Mouse (Mus musculus): Measurements from ENCODE around the gene Spns1. TPM values are rescaled to one million over a fixed set of nuclear protein-coding genes. Genes with fewer than 3 reads are reported as not detected.
"Not testable (repeated sequence)": the region's sequence is repeated elsewhere in the genome, so short reads cannot be mapped to it uniquely, and the experiment has no call there.

The Spns1 gene
- polyA plus RNA-seq (2015; fragmentation: Nextera tagmentation; extraction: Ambion mirVana) = 52.3 and 53.2 TPM in 2 replicates

DNA sequence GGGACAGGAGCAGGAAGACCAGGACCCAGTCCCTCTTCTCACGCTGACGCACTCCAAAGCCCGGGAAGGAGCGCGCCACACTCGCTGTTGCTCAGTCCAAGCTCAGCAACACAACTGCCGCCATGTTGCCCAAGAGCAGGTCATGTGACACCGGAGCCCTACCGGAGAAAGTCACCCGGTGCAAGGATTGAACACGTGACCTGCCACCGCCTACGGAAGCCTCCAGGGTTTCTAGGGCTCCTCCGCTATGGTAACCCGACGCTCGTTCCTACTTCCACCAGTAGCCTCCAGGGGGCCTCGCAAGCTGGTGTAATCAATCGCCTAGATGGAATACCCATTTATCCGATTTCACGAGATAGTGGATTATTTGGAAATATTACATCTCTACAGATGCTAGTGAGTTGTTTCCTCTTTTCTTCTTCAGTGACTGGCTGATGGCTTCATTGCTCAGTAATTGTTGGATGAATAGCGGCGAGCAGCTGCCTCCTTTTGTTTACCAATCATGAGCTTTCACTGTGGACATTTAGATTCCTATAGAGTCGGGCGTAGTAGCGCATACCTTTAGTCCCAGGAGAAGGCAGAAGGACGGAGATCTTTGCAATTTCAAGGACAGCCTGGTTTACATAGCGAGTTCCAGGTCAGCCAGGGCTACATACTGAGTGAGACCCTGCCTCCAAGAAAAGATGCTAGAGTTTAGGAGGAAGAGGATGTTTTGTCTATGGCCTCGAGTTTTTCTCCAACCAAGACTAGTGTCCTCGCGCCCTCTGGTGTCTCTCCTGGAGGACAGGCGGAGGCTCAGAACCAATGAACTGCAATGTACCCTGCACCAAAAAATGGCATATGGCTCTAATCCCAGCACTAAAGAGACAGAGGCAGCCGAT is at the start of gene Spns1:
Gene Spns1, minus strand, starts transcription at position 173 of the 881 bp plus-strand sequence.
- H3K4me2 ChIP-seq = peak within 1 kb of the TSS; percentile 92
- H3K4me3 ChIP-seq = peak within 1 kb of the TSS; percentile 56
- peak; percentile 97 for ATAC-seq (ENCODE audit: borderline replicate concordance, extremely low read depth, low FRiP score, low TSS enrichment)
- H3K4me1 ChIP-seq = peaks cover 20% of the 10 kb centered on the region
- H3K9ac ChIP-seq = peak within 1 kb of the TSS; percentile 62
- no peaks in the 10 kb centered on the region for H3K27me3 ChIP-seq
- under 1% methylated on average over 33 of the region's 33 CpGs for WGBS
- peaks cover 8% of the 10 kb centered on the region; the same call in 1 of the 2 replicates for H3K36me3 ChIP-seq
- H3K9me3 ChIP-seq = no peaks in the 10 kb centered on the region
- peak within 1 kb of the TSS; percentile 61; the same call in 1 of the 2 replicates for H3K27ac ChIP-seq

DNA sequence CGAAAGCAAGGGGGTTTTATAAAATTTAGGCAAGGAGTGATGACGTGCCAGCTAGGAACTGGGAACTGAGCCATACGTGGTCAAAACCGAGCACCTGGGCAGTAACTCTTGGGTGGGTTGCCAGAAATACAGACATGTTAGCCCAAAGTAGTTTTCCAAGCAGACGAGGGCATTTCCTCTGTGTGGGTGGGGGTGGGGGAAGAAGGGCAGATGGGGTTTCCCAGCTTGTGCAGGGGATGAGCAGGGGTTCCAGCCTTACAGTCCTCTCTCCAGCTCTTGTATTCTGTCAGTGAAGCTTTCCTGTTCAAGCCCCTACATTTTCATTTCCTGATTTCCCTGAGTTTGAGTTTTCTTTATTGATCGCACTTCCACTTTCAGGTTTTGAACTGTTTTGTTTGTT is 46.9 kb upstream of the Spns1 start:
- Histone ChIP-seq H3K4me1 (peaks cover 9% of the 10 kb centered on the region), H3K9ac (no peak overlapping the region), H3K27ac (no peak overlapping the region), H3K4me2 (no peak overlapping the region), H3K27me3 (no peaks in the 10 kb centered on the region), H3K9me3 (no peaks in the 10 kb centered on the region), H3K36me3 (no peaks in the 10 kb centered on the region), H3K4me3 (no peak overlapping the region)
- WGBS = 68% methylated on average over 6 of the region's 6 CpGs
- no peak for ATAC-seq (ENCODE audit: borderline replicate concordance, extremely low read depth, low FRiP score, low TSS enrichment)

DNA sequence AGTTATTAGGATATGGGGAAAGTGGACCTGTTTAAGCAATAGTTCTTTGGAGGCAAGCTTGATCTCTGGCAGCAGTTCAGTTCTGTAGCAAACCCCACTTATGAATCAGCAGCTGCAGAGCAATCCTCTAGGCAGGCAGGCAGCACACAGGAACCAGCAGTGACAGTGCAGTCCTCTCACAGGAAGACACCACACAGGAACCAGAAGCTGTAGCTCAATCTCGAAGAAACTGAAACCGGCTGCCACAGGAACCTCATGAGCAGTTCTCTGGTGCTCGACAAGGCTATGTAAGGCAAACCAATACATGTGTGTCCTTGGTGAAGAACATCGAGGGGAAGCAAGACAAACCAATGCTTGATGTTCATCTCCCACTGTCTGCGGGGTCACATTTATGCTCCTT is 44.5 kb upstream of the Spns1 start:
- no peak overlapping the region for H3K27ac ChIP-seq
- H3K9me3 ChIP-seq = no peaks in the 10 kb centered on the region
- no peaks in the 10 kb centered on the region for H3K27me3 ChIP-seq
- 87% methylated on average over 5 of the region's 5 CpGs for WGBS
- no peak overlapping the region for H3K4me3 ChIP-seq
- no peak overlapping the region for H3K4me2 ChIP-seq
- no peaks in the 10 kb centered on the region for H3K36me3 ChIP-seq
- no peaks in the 10 kb centered on the region for H3K4me1 ChIP-seq
- no peak overlapping the region for H3K9ac ChIP-seq
- no peak for ATAC-seq (ENCODE audit: borderline replicate concordance, extremely low read depth, low FRiP score, low TSS enrichment)

DNA sequence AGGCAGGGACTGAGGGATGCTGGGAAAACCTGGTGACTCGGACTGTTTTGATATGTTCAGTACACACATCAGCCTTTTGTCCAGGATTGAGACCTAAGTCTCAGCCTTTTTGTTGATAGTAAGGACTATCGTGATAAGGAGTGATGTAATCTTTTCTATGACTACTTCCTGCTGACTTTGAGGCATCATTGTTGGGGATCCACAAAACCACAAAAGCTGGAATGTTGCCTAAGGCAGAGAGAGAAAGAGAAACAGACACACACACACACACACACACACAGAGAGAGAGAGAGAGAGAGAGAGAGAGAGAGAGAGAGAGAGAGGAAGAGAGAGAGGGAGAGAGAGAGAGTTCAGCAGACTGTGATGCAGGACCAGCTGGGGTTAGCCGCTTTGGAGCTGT is 41.2 kb upstream of the Spns1 start:
- Histone ChIP-seq H3K4me1 (no peaks in the 10 kb centered on the region), H3K9ac (no peak overlapping the region), H3K27me3 (no peaks in the 10 kb centered on the region), H3K36me3 (no peaks in the 10 kb centered on the region), H3K9me3 (no peaks in the 10 kb centered on the region), H3K4me2 (no peak overlapping the region), H3K4me3 (no peak overlapping the region), H3K27ac (no peak overlapping the region)
- WGBS = 44% methylated on average over 3 of the region's 3 CpGs
- ATAC-seq (ENCODE audit: borderline replicate concordance, extremely low read depth, low FRiP score, low TSS enrichment) = no peak

DNA sequence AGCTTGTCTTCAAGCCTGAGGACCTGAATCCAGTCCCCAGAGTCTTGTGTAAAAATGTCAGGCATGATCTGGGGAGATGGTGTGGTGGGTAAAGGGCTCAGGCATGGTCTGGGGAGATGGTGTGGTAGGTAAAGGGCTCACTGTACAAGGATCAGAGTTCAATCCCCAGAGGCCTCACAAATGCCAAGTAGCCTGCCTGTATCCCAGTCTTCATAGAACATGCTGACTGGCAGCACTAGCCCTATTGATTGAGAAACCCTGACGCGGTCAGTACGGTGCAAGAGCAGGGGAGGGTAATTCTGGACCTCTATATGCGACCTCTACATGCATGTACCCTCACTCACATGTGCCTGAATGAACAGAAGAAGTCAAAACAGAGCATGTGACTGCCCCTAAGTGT is 40.4 kb upstream of the Spns1 start:
- Histone ChIP-seq H3K27ac (no peak overlapping the region), H3K36me3 (no peaks in the 10 kb centered on the region), H3K9ac (no peak overlapping the region), H3K9me3 (no peaks in the 10 kb centered on the region), H3K4me2 (no peak overlapping the region), H3K4me1 (no peaks in the 10 kb centered on the region), H3K27me3 (no peaks in the 10 kb centered on the region), H3K4me3 (no peak overlapping the region)
- ATAC-seq (ENCODE audit: borderline replicate concordance, extremely low read depth, low FRiP score, low TSS enrichment) = no peak
- WGBS = 81% methylated on average over 4 of the region's 4 CpGs

DNA sequence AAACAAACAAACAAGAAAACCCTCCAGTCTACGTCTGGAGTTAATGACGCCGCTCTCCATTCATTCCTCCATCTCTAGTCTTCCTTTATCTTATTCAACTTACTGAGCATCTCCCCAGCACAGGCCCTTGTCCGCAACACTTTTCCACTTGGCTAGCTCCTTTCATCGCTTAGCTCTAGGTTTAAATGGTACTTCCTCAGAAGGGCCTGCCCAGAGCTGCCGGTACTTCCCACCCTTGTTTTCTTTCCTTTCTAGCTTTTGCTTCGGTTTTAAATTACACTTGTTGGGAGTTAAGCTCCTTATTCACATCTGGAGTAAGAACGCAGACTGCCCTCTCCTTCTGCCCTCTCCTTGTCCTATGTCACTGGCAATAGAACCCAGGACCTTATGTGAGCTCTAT is 39.8 kb upstream of the Spns1 start:
- ATAC-seq (ENCODE audit: borderline replicate concordance, extremely low read depth, low FRiP score, low TSS enrichment) = no peak
- Histone ChIP-seq H3K9me3 (no peaks in the 10 kb centered on the region), H3K27me3 (no peaks in the 10 kb centered on the region; the same call in 1 of the 2 replicates), H3K36me3 (no peaks in the 10 kb centered on the region), H3K4me2 (no peak overlapping the region), H3K27ac (no peak overlapping the region), H3K4me3 (no peak overlapping the region), H3K9ac (no peak overlapping the region), H3K4me1 (no peaks in the 10 kb centered on the region)
- WGBS = 61% methylated on average over 8 of the region's 8 CpGs

DNA sequence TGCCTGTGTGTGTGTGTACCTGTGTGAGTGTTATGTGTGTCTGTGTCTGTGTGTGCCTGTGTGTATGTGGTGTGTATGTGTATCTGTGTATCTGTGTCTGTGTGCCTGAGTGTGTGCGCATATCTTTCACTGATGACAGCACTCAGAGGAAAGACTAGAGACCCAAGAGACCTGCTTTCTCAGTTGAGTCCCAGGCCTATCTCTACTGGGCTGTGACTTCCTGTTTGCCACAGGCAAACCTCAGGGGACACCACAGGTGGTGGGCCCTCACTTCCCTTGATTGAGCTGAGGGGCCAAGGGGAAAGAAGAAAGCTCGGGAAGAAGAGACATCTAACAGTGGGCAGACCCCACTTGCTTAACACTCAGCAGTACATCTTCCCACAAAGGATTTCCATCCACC is 39.4 kb upstream of the Spns1 start:
- Histone ChIP-seq H3K9me3 (no peaks in the 10 kb centered on the region), H3K9ac (no peak overlapping the region), H3K27ac (no peak overlapping the region), H3K27me3 (no peaks in the 10 kb centered on the region; the same call in 1 of the 2 replicates), H3K4me3 (no peak overlapping the region), H3K4me1 (no peaks in the 10 kb centered on the region), H3K4me2 (no peak overlapping the region), H3K36me3 (no peaks in the 10 kb centered on the region)
- no peak for ATAC-seq (ENCODE audit: borderline replicate concordance, extremely low read depth, low FRiP score, low TSS enrichment)
- WGBS = 68% methylated on average over 2 of the region's 2 CpGs

DNA sequence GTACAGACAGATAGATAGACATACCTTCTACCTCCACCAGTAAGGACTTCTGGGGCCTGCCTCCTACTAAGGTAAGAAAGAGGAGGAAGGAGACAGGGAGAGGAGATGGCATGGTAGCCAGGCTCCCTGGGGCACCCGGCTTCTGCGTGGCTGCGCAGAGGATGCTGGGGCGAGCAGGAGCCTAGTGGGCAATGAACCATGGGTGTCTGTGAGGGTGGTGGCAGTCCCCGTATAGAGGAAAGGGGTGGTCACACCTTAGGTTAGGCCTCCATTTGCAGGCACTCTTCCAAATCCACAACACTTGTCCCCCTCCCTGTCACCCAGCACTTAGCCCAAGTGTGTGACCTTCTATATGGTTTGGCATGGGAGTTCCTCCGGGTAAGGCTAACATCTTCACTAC is 37.5 kb upstream of the Spns1 start, which contains the start of gene Cd19:
Gene Cd19, minus strand, starts transcription at position 165 of the 400 bp plus-strand sequence.
- ATAC-seq (ENCODE audit: borderline replicate concordance, extremely low read depth, low FRiP score, low TSS enrichment) = no peak

DNA sequence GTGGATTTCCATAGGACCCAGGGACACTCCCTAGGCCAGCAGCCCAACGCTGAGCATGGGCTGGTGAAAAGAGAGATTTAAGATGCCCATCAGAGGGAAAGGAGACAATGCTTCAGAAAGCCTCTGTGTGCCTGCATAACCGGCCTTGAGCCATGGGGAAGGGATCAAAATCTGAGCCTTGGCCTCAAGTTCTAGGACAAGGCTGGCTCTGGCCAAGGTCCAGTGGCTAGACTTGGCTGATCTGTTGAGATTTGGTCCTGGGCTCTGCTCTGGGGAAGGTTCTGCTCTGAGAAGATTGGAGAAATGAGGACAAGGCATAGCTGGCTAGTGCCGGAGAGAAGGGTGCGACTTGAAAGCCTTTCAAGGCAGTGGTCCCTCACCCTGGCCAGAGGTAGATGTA is 33.8 kb upstream of the Spns1 start:
- Histone ChIP-seq H3K9me3 (no peaks in the 10 kb centered on the region), H3K36me3 (no peaks in the 10 kb centered on the region), H3K9ac (no peak overlapping the region), H3K4me1 (no peaks in the 10 kb centered on the region), H3K4me3 (no peak overlapping the region), H3K27ac (no peak overlapping the region), H3K27me3 (no peaks in the 10 kb centered on the region; the same call in 1 of the 2 replicates), H3K4me2 (no peak overlapping the region)
- 81% methylated on average over 4 of the region's 4 CpGs for WGBS
- no peak for ATAC-seq (ENCODE audit: borderline replicate concordance, extremely low read depth, low FRiP score, low TSS enrichment)

More for the DNA sequence above, 37.5 kb upstream of the Spns1 start, which contains the start of gene Cd19:
- Histone ChIP-seq H3K9me3 (no peaks in the 10 kb centered on the region), H3K36me3 (no peaks in the 10 kb centered on the region), H3K27ac (no peak within 1 kb of the TSS), H3K4me3 (no peak within 1 kb of the TSS), H3K4me2 (no peak within 1 kb of the TSS), H3K27me3 (no peaks in the 10 kb centered on the region; the same call in 1 of the 2 replicates), H3K9ac (no peak within 1 kb of the TSS), H3K4me1 (no peaks in the 10 kb centered on the region)
- WGBS = 87% methylated on average over 6 of the region's 6 CpGs

DNA sequence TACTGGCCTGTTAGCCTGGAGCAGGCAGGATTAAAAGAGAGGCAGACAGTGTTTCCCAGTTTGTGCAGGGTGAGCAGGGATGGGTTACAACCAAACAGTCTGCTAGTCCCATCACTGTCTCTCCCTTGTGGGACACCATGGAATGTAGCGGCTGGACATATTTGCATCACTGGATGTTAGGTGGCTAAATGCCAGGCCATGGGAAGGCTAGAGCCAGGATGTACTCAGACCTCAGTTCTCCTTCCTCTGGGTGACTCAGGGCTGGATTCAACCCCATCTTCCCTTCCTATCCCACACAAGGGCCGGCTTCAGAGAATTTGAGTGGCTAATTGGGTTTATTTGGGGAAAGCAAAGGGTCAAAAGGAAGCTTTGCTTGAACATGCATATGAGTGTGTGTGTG is 31.4 kb upstream of the Spns1 start:
- no peaks in the 10 kb centered on the region; the same call in 1 of the 2 replicates for H3K27me3 ChIP-seq
- 59% methylated on average over 2 of the region's 2 CpGs for WGBS
- no peak overlapping the region for H3K27ac ChIP-seq
- H3K4me2 ChIP-seq = no peak overlapping the region
- no peaks in the 10 kb centered on the region for H3K36me3 ChIP-seq
- ATAC-seq (ENCODE audit: borderline replicate concordance, extremely low read depth, low FRiP score, low TSS enrichment) = no peak
- H3K9me3 ChIP-seq = no peaks in the 10 kb centered on the region
- H3K9ac ChIP-seq = no peak overlapping the region
- H3K4me1 ChIP-seq = no peaks in the 10 kb centered on the region
- H3K4me3 ChIP-seq = no peak overlapping the region

DNA sequence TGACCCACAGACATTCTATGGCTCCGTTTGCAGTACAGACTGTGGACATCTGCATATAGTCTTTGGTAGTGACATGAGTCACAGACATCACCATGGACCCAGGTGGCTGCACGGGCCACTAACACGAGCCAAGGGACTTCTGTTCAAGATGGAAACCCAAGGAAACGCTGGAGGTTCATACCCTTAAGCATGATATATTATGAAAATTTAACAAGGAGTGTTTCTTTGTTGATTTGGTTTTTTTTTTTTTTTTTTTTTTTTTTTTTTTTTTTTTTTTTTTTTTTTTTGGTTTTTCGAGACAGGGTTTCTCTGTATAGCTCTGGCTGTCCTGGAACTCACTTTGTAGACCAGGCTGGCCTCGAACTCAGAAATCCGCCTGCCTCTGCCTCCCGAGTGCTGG is 25.3 kb upstream of the Spns1 start:
- H3K36me3 ChIP-seq; H3K27ac ChIP-seq; H3K9ac ChIP-seq; ATAC-seq (ENCODE audit: borderline replicate concordance, extremely low read depth, low FRiP score, low TSS enrichment); H3K4me2 ChIP-seq; H3K27me3 ChIP-seq; H3K4me1 ChIP-seq; H3K4me3 ChIP-seq; H3K9me3 ChIP-seq: not testable (repeated sequence)
- WGBS = 66% methylated on average over 8 of the region's 8 CpGs

DNA sequence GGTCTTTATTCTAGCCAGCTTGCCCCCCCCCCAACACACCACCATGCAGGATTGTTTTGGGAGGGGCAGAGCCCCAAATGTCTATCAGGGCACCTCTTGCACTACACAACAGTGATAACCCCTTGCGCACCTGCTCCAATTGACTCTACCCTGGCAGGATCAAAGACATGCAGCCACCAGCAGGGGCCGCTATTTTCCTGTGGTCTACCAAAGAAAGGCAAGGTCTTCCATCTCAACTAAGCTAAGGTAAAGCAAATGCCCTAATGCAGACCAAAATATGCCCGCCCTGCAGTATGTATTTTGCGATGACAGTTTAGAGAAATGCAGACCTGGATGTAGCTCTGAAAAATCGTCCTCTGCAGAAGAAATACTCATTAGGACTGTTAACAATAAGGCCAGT is 22.3 kb upstream of the Spns1 start:
- H3K27me3 ChIP-seq = no peaks in the 10 kb centered on the region
- H3K36me3 ChIP-seq = no peaks in the 10 kb centered on the region
- H3K4me3 ChIP-seq = no peak overlapping the region
- H3K4me1 ChIP-seq = peaks cover 10% of the 10 kb centered on the region; the same call in 1 of the 2 replicates
- ATAC-seq (ENCODE audit: borderline replicate concordance, extremely low read depth, low FRiP score, low TSS enrichment) = no peak
- no peaks in the 10 kb centered on the region for H3K9me3 ChIP-seq
- H3K4me2 ChIP-seq = no peak overlapping the region
- H3K9ac ChIP-seq = no peak overlapping the region
- no peak overlapping the region for H3K27ac ChIP-seq
- 8% methylated on average over 5 of the region's 5 CpGs for whole genome bisulfite sequencing
